Mouse (Mus musculus) ES-E14 (cell line): ENCODE data around the gene Slc25a33.

Experiments used
- CHD2 ChIP-seq: IDR thresholded peaks from 2 replicates; pipeline ENCODE4 v1.6.1; 2014; ENCODE audit warnings: mild to moderate bottlenecking, low read depth, low read length, inconsistent platforms
- HCFC1 ChIP-seq: IDR thresholded peaks from 2 replicates; pipeline ENCODE4 v1.6.1; 2012; ENCODE audit warnings: low read length, inconsistent platforms, borderline replicate concordance; ENCODE audit not compliant: insufficient read depth
- ZNF384 ChIP-seq: IDR thresholded peaks from 2 replicates; pipeline ENCODE4 v1.6.1; 2012; ENCODE audit warnings: low read depth, low read length, inconsistent platforms

DNA sequence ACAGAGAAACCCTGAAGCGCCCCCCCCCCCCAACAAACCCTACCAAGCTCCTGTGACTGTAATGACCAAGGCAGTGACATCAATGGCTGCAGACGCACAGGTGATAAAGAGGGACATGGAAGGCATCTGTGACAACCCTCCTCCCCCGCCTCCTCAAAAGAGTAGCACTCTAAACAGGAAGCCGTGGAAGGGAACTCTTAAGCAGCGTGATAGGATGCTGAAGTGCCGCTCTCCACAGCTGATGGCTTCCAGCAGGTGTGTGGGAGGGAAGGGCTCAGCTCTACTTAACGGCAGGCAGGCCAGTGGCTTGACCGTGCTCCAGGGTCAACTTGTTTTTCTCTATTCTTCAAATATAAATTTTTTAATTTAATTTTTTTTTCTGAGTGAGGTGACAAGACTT lies 52.9 kb downstream of the Slc25a33 start:
- TF ChIP-seq HCFC1 (no peak), CHD2 (no peak), ZNF384 (no peak)
